Mouse (Mus musculus): ENCODE results near the gene Gm29609.

The Gm29609 gene

DNA sequence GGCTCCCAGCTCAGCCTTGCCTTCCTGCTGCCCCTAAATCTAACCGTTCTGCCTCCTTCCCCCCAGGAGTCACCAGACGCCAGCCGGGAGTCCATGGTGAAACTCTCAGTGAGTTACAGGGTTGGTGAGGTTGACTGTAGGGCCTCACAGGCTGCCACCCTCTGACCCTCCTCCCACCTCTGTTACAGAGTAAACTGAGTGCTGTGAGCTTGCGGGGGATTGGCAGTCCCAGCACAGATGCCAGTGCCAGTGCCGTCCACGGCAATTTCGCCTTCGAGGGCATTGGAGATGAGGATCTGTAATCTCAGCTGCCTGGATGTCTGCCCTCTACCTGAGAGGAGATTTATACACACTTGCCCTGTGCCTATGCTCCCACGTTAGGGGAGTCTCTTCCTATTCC, 18.5 kb upstream of the Gm29609 start:
- no peak for DNase-seq (ENCODE audit: low spot score in 2 of 2)

DNA sequence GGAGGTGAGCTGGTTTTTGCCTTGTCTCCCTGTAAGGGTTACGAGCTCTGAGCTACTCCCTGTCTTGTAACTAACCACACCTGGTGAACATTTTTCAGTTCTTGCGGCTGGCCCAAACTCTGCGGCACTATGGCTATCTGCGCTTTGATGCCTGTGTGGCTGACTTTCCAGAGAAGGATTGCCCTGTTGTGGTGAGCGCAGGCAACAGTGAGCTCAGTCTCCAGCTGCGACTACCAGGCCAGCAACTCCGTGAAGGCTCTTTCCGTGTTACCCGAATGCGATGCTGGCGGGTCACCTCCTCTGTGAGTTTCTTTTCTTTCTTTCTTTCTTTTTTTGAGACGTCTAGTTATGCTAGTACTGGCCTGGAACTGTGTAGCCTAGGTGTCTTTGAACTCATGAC, 17.4 kb upstream of the Gm29609 start:
- DNase-seq (ENCODE audit: low spot score in 2 of 2), result no peak

DNA sequence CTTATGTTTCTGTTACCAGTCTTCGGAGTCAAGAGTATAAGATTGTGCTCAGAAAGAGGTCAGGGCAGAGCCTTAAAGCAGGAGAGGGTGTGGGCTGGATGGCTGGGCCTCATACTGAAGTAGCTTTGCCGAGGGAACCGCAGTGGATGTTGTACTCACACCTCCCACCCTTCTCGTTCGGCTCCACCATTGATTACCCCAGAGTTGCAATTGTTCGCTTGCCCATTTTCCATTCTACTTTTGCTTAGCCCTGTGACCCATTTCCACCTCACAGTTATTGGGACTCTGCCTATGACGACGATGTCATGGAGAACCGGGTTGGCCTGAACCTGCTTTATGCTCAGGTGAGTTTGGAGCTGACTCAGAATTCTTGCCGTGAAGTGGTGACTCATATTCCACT, 16.5 kb upstream of the Gm29609 start:
- DNase-seq (ENCODE audit: low spot score in 2 of 2), result no peak

DNA sequence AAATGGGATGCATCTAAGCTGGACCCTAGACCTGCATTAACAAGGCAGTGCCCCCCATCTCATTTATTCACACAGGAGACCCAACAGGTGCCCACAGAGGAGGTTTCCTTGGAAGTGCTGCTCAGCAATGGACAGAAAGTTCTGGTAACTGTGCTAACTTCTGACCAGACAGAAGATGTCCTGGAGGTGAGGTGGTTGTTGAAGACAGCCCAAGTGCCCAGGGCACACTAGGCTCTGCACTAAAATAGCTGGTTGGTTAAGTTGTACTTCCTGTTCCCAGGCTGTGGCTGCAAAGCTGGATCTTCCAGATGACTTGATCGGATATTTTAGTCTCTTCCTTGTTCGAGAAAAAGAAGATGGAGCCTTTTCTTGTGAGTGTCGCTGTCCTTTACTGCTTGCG, 16.0 kb upstream of the Gm29609 start:
- DNase-seq (ENCODE audit: low spot score in 2 of 2), result no peak

DNA sequence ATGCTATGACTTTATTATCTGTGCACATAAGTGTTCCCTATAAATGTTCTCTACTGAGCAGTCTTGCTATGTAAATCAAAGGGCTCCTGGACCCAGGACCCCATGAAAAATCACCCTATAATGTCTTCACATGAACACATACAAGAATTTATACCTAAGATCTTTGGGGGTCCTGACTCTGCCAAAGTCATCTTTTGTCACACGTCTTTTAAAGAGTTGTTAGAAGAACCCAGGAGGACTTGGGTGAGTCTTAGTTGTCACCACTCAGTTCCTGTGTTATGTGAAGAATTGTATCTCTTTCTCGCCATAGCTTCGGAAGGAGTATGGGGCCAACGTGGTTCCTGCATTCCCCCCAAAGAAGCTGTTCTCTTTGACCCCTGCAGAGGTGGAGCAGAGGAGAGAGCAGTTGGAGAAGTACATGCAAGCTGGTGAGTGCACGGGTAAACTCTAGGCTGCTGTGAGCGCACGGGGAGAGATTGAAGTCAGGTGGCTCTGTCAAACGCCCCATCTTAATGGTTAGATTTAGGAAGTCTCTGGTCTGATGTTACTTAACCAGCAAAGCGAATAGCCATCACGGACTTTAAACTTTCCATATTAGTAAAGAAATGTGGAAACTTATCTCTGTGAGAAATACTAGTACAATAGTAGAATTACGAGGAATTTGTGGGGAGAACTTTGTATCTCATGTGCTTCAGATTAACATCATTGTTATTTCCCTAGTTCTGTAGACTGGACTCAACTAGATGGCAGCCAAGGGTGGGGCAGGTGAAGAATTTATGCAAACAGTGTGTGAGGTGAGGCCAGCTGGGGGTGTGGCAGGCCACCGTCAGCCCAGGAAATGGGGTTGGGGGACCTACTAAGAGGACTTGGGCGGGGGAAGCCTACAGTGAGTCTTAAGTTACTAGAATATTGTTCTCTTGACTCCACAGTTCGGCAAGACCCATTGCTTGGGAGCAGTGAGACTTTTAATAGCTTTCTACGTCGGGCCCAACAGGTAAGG, 15.1 kb upstream of the Gm29609 start:
- no peak for DNase-seq (ENCODE audit: low spot score in 2 of 2)

DNA sequence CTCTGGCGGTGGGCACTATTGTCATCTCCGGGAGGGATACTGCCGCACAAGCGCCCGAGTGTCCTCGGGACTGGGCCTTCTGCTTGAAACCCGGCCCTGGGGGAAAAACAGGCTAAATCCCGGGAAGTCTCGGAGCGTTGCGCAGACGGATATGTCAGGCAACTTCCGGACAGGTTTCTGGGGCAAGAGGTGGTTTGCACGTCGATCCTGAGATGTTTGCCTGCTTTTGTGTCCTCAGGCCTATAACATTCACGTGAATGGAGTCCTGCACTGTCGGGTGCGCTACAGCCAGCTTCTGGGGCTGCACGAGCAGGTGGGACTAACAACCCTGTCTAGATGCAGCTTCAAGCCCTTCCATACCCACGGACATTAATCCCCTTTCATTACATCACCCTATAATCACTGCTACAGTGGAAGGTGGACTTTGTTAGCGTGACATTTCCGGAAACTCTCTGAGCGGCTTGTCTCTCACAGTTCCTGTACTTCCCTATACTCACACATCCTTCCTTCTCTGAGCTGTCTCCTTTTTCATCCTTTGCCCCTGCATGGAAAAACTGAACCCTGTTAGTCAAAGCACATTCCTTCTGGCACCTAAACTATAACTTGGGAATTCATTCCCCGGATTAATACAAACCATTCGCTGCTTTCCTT, 14.0 kb upstream of the Gm29609 start:
- no peak for DNase-seq (ENCODE audit: low spot score in 2 of 2)

DNA sequence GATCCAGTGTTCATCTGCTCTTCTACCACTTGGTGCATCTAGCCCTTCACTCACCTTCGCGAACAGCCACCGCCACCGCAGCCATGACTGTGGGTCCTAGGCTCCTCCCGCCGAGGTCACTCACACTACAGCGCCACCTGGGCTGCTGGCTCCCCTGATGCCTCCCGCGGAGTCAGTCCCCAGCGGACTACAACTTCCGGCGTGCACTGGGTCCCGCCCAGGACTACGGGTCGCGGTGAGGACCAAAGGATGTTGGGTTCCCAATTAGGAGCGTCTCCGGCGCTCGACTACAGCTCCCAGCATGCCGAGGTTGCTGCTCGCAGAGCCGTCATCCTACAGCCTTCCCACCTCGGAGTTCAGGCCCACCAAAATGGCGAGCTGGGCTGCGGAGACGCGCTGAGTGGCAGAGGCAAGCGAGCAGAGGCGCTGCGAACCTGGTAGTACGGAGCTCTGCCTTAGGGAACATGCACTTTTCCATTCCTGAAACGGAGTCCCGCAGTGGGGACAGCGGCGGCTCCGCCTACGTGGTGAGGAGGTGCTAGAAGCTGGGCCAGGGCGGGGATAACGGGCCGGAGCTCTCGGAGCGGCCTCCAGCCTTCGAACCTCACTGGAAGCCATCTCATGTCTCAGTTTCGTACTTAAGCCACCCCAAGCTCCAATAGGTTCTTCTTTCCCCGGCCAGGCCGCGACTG, 13.4 kb upstream of the Gm29609 start, which contains the start of the genes Snx17 and Eif2b4:
Snx17 (plus strand) TSS at position 289 of the 692 bp plus-strand sequence.
Eif2b4 (minus strand) TSS at position 492 of the 692 bp plus-strand sequence.
- peak; percentile 97 to 99 for DNase-seq (ENCODE audit: low spot score in 2 of 2)

DNA sequence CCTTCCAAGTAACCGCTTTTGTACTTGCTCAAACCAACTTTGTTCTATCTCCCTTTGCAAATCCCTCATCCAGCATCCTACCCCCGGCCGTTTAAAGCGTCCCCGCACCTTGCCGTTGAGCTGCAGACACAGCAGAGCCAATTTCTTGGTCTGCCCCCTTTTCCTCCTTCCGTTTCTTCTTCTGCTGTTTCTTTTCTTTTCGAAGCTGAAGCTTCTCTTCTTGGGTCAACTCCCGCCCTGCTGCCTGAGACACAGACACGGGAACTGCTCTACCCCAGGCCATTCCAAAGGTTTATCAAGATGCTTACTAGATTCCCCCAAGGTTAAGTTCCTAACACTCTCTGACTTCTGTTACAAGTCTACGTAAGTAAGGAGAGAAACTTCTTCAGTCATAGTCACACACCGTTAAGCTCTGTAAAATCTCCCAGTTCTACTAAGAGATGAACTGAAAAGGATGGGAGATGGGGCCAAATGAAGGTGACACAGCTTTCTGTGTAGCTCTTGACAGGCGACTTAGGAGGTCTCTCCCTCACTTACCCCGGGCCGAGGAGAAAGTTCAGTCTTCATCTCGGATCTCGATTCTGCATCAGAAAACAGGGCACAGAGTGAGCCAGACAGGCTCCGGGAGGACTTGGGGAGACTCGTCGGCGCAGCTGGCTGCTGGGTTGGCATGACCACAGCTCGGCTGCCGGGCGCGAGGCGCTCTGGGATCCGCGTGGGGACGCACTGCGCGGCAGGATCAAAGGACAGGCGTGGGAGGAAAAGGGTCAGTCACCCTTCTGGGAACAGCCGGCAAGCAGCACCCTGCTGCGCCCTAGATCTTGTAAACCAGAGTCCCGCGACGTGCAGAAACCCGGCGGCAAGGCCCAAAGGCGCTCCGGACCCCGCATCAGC, 12.6 kb upstream of the Gm29609 start:
- DNase-seq (ENCODE audit: low spot score in 2 of 2), result no peak

DNA sequence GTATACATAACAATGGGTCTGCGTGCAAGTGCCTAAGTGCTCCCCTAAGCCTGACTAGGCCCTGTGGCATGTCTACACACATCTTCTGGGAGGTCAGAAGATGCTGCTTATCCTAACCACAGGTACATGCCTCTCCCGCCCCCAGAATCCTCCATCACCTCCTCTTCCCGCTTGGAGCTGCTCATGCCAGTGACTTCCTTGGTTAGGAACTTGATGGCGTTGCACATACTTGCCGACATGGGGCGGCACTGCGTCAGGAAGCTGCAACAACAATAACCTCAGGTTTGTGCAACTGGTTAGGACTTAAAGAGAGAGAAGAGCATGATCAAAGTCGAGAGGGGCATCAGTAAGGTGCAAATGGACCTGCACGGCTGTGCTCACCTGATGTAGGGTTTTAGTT, 10.5 kb upstream of the Gm29609 start:
- DNase-seq (ENCODE audit: low spot score in 2 of 2), result no peak

DNA sequence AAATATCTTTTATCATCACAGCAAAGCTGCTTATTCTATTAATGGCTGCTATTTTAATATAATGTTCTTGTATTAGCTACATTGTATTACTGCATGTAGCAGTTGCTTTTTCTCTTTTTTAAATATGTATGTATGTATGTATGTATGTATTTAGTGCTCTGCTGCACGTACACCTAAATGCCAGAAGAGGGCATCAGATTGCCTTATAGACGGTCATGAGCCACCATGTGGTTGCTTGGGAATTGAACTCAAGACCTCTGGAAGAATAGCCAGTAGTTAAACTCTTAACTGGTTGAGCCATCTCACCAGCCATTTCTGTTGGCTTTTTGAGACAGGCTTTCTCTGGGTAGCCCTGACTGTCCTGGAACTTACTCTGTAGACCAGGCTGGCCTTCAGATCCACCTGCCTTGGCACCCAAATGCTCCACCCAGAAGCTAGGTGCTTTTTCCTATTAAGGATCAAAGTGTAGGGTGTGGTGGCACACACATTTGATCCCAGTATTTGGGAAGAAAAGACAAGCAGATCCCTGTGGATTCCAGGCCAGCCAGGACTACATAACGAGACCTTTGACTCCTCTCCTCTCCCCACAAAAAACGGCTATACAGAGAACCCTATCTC, 8.6 kb upstream of the Gm29609 start:
- DNase-seq (ENCODE audit: low spot score in 2 of 2), result no peak

DNA sequence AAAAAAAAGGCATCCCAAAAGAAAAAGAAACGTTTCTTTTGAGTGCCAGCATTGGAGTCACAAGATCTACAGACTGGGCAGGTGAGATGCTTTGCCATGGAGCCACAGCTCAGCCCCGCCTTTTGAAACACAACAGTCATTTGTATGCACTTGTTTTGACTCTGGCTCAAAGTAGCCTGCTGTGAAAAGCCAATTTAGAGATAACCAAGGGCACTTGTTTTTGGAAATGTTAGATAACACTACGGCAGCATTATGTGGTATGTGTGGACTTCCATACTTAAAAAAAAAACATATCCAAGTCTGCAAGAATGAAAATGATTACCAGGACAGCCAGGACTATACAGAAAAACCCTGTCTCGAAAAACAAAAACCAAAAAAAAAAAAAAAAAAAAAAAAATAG, 4.0 kb upstream of the Gm29609 start:
- DNase-seq (ENCODE audit: low spot score in 2 of 2), result no peak

DNA sequence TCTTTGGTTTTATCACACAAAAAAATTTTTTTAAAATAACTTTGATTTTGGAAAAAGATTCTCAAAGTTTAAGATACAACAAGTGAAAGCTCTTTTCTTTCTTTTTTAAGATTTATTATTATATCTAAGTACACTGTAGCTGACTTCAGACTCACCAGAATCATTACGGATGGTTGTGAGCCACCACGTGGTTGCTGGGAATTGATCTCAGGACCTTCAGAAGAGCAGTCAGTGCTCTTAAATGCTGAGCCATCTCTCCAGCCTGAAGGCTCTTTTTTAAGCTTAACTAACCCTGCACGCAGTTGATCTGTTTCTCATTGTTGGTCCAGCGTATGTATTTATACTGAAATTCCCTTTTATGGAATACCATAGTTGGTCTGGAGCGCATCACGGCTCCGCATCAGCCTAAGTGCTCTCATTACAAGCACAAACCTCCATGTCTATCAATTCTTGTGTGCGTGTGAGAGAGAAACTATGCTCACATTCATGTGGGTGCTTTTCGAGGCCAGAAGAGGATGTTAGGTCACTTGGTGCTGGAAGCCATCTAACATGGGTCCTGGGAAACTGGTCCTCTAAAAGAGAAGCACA, 1.6 kb upstream of the Gm29609 start:
- DNase-seq (ENCODE audit: low spot score in 2 of 2), result no peak

DNA sequence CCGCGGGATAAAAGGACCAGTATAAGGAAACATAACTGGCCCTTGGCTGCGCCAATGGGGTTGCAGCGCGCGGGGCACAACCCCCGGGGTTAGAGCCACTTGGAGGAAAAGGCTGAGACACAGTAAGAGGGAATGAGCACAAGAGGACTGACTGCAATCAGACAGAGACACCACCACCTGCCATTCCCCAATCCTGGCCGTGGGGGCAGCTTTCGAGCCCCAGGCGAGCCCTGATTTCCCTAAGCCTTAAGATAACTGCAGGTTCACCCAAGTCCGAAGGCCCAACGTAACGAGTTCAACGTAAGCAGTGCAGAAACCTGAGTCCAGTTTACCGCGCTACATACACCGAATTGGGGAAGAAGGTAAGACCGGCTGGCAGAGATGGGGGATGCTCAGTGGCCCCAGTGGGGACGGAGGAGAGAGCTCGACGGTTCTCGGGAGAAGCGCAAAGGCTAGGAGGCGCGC, 378 bp downstream of the Gm29609 start:
- no peak for DNase-seq (ENCODE audit: low spot score in 2 of 2)

DNA sequence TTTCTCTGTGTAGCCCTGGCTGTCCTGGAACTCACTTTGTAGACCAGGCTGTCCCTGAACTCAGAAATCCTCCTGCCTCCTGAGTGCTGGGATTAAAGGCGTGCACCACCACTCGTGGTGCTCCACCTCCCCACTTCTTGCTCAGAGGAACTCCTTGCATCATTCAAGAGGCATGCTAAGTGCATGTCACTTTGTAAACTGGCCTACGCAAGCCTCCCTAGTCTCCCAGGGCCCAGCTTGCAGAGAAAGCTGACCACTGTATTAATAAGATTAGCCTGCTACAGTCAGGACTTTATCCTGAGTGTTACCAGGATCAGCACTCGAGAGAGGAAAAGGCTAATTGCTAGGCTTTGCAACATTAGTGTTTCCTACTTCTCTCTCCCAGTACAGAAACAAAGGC, 11.1 kb downstream of the Gm29609 start:
- DNase-seq (ENCODE audit: low spot score in 2 of 2), result no peak

DNA sequence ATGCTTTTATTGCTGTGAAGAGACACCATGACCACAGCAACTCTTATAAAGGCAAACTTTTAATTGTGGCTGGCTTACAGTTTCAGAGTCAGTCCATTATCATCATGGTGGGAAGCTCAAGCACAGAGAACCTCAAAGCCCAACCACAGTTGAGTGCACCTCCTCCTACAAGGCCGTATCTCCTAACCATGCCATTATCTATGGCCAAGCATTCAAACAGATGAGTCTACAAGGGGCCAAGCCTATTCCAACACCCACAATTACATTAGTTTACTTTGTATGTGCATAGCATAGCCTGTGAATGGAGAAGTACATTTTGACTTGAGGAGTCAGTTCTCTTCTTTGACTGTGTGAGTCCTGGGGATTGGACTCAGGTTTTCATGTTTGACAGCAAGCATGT, 14.8 kb downstream of the Gm29609 start:
- DNase-seq (ENCODE audit: low spot score in 2 of 2), result no peak

DNA sequence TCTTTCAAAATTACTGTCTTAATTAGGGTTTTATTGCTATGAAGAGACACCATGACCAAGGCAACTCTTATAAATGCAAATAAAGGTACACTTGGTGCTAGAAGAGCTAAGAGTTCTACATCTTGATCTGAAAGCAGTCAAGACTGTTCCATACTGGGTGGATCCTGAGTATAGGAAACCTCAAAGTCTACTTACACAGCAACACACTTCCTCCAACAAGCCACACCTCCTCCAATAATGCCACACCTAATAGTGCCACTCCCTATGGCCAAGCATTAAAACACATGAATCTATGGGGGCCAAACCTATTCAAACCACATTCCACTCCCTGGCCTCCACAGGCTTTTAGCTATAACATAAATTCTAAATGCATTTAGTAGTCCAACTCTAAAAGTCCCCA, 17.2 kb downstream of the Gm29609 start:
- no peak for DNase-seq (ENCODE audit: low spot score in 2 of 2)

DNA sequence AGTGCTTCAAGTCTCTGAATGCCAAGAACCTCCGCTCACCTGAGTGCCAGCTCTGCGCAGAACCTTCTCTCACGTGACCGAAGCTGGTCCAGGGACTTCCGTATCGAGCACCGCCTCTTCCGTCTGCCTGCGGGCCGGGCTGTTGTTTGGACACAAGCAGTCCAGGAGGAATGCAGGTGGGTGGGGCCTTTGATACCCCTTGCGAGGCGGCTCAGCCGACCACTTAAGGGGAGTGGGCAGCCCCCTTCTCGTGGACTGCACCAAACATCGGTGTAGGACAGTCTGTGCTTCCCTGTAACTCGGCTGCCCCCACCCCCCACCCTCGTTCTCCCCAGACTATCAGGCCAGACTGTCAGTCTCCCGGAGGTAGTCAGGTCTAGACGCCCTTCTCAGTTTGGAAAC, 25.6 kb downstream of the Gm29609 start, which contains the start of gene Mpv17:
Mpv17 (minus strand) TSS at position 100 of the 402 bp plus-strand sequence.
- DNase-seq (ENCODE audit: low spot score in 2 of 2), result peak; percentile 69 to 83

DNA sequence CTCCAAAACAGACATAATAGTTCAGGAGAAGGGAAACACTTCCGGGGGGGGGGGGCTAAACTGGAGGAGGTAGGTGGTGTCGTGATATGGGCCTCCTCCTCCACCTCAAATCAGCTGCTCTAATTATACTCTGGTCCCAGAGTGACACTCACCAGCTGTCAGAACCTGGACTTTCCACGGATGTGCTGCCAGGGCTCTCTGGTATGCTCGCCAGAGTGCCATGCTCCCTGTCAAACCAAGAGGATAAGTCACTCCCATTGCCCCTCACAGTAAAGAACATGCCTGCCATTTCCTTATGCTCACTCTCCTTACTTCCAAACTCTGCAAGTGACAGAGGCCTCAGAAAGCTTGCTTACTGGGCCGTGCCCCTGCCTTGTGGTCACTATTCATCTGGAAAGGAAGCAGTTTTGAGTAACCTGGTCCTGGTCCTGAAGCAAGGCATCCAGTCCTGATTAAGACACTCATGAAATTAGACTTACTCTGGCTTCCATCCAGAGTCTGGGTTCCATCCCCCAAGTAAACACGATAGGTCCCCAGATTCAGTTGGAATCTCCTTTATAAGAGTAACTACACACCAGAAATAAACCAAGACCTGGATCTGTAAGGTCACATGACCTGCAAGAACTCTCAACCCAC, 26.1 kb downstream of the Gm29609 start:
- no peak for DNase-seq (ENCODE audit: low spot score in 2 of 2)

DNA sequence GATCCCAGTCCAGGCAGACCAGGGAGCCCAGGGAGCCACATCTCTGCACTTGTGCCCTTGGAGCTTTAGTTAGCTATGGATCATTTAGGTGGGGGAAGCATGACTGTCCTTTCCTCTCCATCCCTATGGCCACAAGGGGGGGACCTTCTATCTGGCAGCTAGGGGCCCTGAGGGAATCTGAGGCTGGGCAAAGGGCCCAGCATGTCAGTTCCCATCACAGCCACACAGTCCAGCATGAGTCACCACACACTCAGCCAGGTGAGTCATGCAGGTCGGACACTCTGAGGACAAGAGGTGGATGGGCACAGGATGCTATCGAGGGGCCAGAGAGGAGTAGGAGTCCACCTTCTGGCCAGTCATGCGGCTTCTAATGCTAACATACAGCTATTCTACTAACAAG, 28.0 kb downstream of the Gm29609 start:
- DNase-seq (ENCODE audit: low spot score in 2 of 2), result no peak

DNA sequence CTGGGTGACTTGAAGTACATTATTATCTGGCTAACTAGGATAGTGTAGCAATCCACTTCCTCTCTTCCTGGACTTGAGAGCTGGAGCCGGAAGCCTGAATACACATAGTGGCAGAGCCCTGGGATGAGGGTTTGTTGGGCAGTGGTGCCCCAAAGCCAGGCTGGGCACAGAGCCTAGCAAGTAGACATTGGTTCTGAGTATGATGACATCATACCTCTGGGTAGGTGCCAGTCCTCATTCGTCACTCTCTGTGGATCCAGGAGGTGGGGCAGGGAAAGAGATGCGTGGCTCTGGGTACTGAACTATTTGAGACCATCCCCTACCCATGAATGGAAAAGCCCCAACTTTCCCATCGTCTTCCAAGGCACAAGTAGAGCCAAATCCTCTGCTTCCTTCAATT, 29.9 kb downstream of the Gm29609 start:
- DNase-seq (ENCODE audit: low spot score in 2 of 2), result no peak

Measured in left cerebral cortex, adult 9 months (tissue).